Mouse (Mus musculus) left cerebral cortex, postnatal 14 days (tissue): ENCODE data around the gene Hydin. TPM values are rescaled to one million over a fixed set of nuclear protein-coding genes. Genes with fewer than 3 reads are reported as not detected.

ENCODE experiments used
- DNase-seq, 2 experiments: peaks; one replicate each; pipeline ENCODE4 v3.0.0; 2021 to 2022; ENCODE audit warnings: low spot score in 2 of 2, mixed read lengths in 1 of 2
- intact Hi-C: fragments of 180-260 bp; cut with DNase I; formaldehyde crosslinking; loops from one replicate; pipeline ENCODE4 v1.15.1; 2025
- microRNA-seq, 2 experiments: library from miRNA; unstranded; fragments of <30 nt; microRNA quantifications; one replicate each; pipeline ENCODE4 v1.2.0; 2022
- total RNA-seq, 2 experiments: library from RNA; stranded (reverse); gene quantifications; 2 replicates each; pipeline ENCODE4 v1.2.3; 2021

Gene Hydin
- total RNA-seq, 2 experiments from 2014 or later, result 0.35 to 0.44 TPM

- intact Hi-C loops, result no loop called here
- DNase-seq, result no peak
These were observed 385.1 kb downstream of the Hydin start for GRCm38 (mm10) chr8:110651847-110652246.

GRCm38 (mm10) chr8:110654075-110655060 lies 387.6 kb downstream of the Hydin start:
- intact Hi-C loops, result no loop called here

GRCm38 (mm10) chr8:110655827-110656226 lies 389.1 kb downstream of the Hydin start:
- intact Hi-C loops, result no loop called here
- no peak for DNase-seq

More at GRCm38 (mm10) chr8:110654075-110655060, 387.6 kb downstream of the Hydin start:
- peak in 1 of 2 experiments; percentile 24 for DNase-seq

GRCm38 (mm10) chr8:110657661-110658060 lies 390.9 kb downstream of the Hydin start:
- no peak for DNase-seq
- intact Hi-C loops, result no loop called here

Small RNAs within 50 kb of the gene (microRNA-seq; reads per million reads assigned to microRNA genes)
- gene Gm44489 (0 reads per million in 2 experiments), gene Gm47306 (0 reads per million in 2 experiments)

Other genes with a start within 250 kb of the Hydin start
- not detected for gene Chst4, start 227.2 kb upstream of the Hydin start, total RNA-seq
- 10 to 100 TPM; 29.6 to 30.4 TPM for gene Zfp612, start 187.2 kb upstream of the Hydin start, total RNA-seq
- not detected for gene Gm21964, start 165.8 kb upstream of the Hydin start, total RNA-seq
- gene Gm17720, start 164.2 kb upstream of the Hydin start, total RNA-seq, result not detected
- gene Calb2, start 98.8 kb upstream of the Hydin start, total RNA-seq, result 10 to 100 TPM; 31.9 to 49.8 TPM
- gene Cmtr2, start 51.3 kb upstream of the Hydin start, total RNA-seq, result 1 to 10 TPM; 4.0 to 4.4 TPM